Mouse (Mus musculus) urinary bladder, postnatal 10 days (tissue): ENCODE measurements at regions not wholly inside any gene's neighbourhood (a gene's known extent, or its start where the extent isn't known, plus 50 kb on each side); places are given as distances from the start of the nearest gene placed in this dataset.
"Not testable (repeated sequence)": the region's sequence is repeated elsewhere in the genome, so short reads cannot be mapped to it uniquely, and the experiment has no call there.

Experiments used
- DNase-seq: peaks from one replicate; pipeline ENCODE4 v3.0.0; 2022; ENCODE audit warnings: low spot score

GRCm38 (mm10) chr17:13432256-13432655 is 77.9 kb downstream of the Tcp10c start:
- DNase-seq = not testable (repeated sequence)

GRCm38 (mm10) chr17:13434146-13434545 is 79.8 kb downstream of the Tcp10c start:
- DNase-seq = not testable (repeated sequence)

GRCm38 (mm10) chr17:13438790-13439189 is 84.4 kb downstream of the Tcp10c start:
- not testable (repeated sequence) for DNase-seq

- DNase-seq = not testable (repeated sequence)
Measured at GRCm38 (mm10) chr17:13440708-13441530, 86.5 kb downstream of the Tcp10c start.

GRCm38 (mm10) chr17:13442229-13442628 is 87.9 kb downstream of the Tcp10c start:
- DNase-seq = not testable (repeated sequence)

GRCm38 (mm10) chr17:13456869-13457600 is 102.7 kb downstream of the Tcp10c start:
- not testable (repeated sequence) for DNase-seq

GRCm38 (mm10) chr17:13457942-13458341 is 103.6 kb downstream of the Tcp10c start:
- DNase-seq = not testable (repeated sequence)

- not testable (repeated sequence) for DNase-seq
Measured at GRCm38 (mm10) chr17:13458814-13459213, 104.4 kb downstream of the Tcp10c start.

- not testable (repeated sequence) for DNase-seq
Measured at GRCm38 (mm10) chr17:13462663-13463062, 108.3 kb downstream of the Tcp10c start.

GRCm38 (mm10) chr17:13465822-13466221 is 111.5 kb downstream of the Tcp10c start:
- DNase-seq = not testable (repeated sequence)

GRCm38 (mm10) chr17:13469867-13470380 is 115.6 kb downstream of the Tcp10c start:
- DNase-seq = not testable (repeated sequence)

GRCm38 (mm10) chr17:13472460-13473062 is 118.2 kb downstream of the Tcp10c start:
- DNase-seq = peak; percentile 27

GRCm38 (mm10) chr17:13474310-13475094 is 120.1 kb downstream of the Tcp10c start:
- DNase-seq = no peak

GRCm38 (mm10) chr17:13478866-13479571 is 124.6 kb downstream of the Tcp10c start:
- no peak for DNase-seq

- no peak for DNase-seq
Measured at GRCm38 (mm10) chr17:13479572-13480063, 125.2 kb downstream of the Tcp10c start.

- DNase-seq = no peak
Measured at GRCm38 (mm10) chr17:13481445-13482085, 127.2 kb downstream of the Tcp10c start.

GRCm38 (mm10) chr17:13482136-13482535 is 127.8 kb downstream of the Tcp10c start:
- no peak for DNase-seq

GRCm38 (mm10) chr17:13487291-13488215 is 133.2 kb downstream of the Tcp10c start:
- no peak for DNase-seq
